Mouse (Mus musculus): ENCODE data around the gene Fbxo33.

The Fbxo33 gene

GRCm38 (mm10) chr12:59198750-59199149 lies 20.8 kb downstream of the Fbxo33 start:
- DNase-seq (ENCODE audit: low read depth, low spot score), result no peak

- no peak for DNase-seq (ENCODE audit: low read depth, low spot score)
These were observed 23.6 kb downstream of the Fbxo33 start for GRCm38 (mm10) chr12:59195941-59196340.

- DNase-seq (ENCODE audit: low read depth, low spot score), result no peak
These were observed 24.5 kb downstream of the Fbxo33 start for GRCm38 (mm10) chr12:59195065-59195464.

GRCm38 (mm10) chr12:59194341-59195003 lies 25.1 kb downstream of the Fbxo33 start:
- DNase-seq (ENCODE audit: low read depth, low spot score), result no peak

- DNase-seq (ENCODE audit: low read depth, low spot score), result no peak
These were observed 25.9 kb downstream of the Fbxo33 start for GRCm38 (mm10) chr12:59193637-59194036.

GRCm38 (mm10) chr12:59188086-59188682 lies 31.3 kb downstream of the Fbxo33 start:
- DNase-seq (ENCODE audit: low read depth, low spot score), result peak; percentile 15

GRCm38 (mm10) chr12:59177814-59178213 lies 41.7 kb downstream of the Fbxo33 start:
- DNase-seq (ENCODE audit: low read depth, low spot score), result no peak

- DNase-seq (ENCODE audit: low read depth, low spot score), result peak; percentile 67
These were observed 49.6 kb downstream of the Fbxo33 start for GRCm38 (mm10) chr12:59169935-59170334.

GRCm38 (mm10) chr12:59166557-59166956 lies 53.0 kb downstream of the Fbxo33 start:
- no peak for DNase-seq (ENCODE audit: low read depth, low spot score)

- DNase-seq (ENCODE audit: low read depth, low spot score), result no peak
These were observed 55.0 kb downstream of the Fbxo33 start for GRCm38 (mm10) chr12:59164522-59164921.

- peak; percentile 20 for DNase-seq (ENCODE audit: low read depth, low spot score)
These were observed 56.7 kb downstream of the Fbxo33 start for GRCm38 (mm10) chr12:59162797-59163196.

- DNase-seq (ENCODE audit: low read depth, low spot score), result no peak
These were observed 58.4 kb downstream of the Fbxo33 start for GRCm38 (mm10) chr12:59161091-59161490.
